Mouse (Mus musculus) thymus, postnatal 0 days (tissue): ENCODE measurements around the gene Gdf7. TPM values are rescaled to one million over a fixed set of nuclear protein-coding genes. Genes with fewer than 3 reads are reported as not detected.

Experiments
- DNase-seq: peaks from one replicate; pipeline ENCODE4 v3.0.0-alpha.2; 2015; ENCODE audit warnings: low spot score
- polyA plus RNA-seq: library from polyadenylated mRNA; unstranded; fragments of >200 nt; fragmentation: Nextera tagmentation; extraction: Ambion mirVana; gene quantifications from 2 replicates; pipeline ENCODE4 v1.2.1, GENCODE M21; 2015

Gene Gdf7
- 0.09 TPM in 1 of 2 replicates, not detected in the other for polyA plus RNA-seq

GRCm38 (mm10) chr12:8301841-8302431 lies at the start of gene Gdf7:
Gene Gdf7 (minus strand): TSS chr12:8301954.
- no peak for DNase-seq

DNA sequence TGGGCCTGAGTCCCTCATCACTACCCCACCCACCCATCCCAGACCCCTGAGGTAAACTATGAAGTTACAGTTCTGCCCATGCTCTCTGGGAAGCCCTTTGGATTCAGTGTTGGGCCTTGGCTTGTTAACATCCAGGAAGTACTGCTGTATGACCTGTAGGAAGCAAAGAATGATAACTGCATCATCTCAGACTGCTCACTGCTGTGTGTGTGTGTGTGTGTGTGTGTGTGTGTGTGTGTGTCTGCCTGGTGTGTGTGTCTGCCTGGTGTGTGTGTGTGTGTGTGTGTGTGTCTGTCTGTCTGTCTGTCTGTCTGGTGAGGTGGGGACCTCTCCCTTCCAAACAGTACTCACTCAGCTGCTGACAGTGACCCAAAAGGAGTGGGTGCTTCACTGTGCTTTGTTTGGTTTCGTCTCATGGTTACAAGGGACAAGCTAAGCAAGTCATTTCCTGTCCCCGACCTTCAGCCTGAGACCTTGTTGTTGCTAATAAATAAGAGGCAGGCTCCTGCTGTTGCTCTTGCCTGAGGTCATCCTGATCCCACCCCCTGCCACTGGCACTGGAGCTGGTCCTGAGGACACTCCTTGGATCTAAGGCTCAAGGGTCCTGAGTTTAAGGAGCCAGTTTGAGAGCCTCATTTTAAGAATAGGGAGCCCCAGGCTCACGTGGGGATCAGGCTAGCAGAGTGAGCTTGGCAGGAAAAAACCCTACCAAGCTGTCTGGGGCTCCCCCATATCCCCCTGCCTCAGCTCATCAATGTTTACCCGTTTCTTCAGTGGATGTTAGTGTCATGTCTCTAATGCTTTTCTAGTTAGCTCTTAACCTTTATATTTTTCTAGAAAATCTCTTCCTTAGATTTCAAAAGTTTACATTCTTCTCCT lies 49.5 kb upstream of the Gdf7 start:
- no peak for DNase-seq

DNA sequence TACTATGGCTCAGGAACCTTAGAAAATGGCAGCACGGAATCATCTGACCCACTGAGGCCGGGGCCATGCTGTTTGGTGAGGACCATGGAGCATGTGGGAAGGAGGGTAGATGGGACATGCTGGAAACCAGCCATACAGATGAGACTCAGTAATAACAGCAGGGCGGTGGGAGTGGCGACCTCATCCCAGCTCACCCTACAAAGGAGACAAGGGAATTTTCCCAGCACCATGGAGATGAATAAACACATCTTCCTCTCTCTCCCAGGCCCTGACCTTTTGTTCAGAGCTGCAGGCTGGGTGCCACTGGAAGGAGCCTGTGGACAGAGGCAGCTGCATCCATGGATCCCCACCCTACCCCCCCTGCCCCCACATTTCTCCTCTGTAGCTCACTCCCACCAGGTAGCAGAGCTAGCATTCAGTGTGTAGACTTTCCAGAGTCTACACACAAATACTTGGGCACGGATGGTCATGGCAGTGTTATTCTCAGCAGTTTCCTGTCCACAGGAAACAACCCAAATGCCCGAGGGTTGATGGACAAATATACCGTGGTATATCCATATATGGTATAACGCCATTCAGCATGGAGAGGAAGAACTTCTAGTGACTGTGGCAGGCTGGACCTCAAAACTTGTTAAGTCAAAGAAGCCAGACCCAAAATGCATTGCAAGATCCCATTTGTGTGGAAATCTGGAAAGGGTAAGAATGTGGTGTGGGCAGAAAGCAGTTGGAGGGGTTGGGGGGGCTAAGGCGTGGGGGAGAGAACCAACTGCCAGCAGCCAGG lies 47.2 kb upstream of the Gdf7 start:
- DNase-seq = no peak

DNA sequence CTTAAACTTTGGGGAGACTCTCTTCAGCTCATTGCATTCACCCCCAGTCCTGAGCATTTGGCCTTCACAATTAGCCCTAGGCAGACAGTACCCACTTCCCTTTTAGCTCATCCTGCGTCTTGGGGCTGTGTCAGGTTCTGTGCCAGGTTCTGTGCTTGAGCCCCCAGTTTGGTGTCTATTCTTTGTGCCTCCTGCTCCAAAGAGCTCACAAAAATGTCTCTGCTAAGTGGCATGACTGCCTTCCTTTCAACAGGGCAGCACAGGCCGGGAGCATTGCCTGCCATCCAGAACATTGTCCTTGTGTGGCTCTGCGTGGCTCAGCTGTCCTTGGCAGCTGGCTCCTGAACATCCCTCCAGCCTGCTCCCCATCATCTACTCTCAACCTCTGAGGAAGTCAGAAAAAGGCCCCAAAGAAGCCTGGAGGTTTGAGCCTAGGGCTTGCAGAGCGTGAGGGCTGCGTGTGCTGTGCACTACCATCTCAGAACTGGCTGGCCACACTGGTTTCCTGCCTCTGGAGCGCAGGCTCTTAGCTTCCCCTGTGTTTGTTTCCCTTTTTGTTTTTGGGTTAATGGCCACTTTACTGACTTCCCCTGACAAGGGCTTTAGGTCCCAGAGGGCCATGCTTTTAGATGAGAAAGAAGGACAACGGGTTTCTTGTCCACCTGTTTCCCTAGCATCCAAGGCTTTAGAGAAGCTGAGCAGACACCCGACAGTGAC lies 46.1 kb upstream of the Gdf7 start:
- DNase-seq = no peak

DNA sequence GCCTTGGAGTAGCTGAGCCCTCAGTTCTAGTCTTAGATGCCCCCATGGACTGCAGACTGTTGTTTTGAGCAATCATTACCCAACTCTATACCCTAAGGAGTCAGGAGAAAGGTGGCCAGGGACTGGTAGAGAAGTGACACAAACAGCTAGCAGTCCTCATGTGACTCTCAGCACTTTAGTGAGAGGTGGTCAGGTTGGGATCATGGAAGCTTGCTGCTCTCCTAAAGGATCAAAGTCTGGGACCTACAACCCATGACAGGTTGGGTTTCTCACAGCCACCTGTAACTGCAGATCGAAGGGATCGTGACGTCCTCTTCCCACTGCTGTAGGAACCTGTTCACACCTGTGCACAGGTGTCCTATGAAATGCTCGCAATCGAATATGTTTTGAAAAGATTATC lies 43.8 kb upstream of the Gdf7 start:
- no peak for DNase-seq

DNA sequence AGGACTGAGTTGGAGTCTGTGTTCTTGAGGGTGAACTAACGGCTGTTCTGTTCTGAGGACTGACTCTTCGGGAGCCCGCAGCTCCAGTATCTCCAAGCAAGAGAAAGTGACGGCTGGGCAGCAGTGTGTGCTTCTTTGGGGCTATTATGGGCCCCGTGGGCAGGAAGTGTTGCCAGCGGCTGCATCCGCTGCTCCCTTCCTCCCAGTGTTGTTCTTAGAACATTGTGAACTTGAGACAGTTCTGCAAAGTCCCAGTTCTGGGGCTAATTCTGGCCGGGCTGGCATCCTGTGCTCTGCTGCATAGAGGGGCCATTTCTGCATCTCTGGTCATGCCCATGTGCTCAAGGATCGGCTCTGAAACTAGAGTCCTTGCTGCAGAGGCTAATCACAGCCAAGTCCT lies 43.1 kb upstream of the Gdf7 start:
- peak; percentile 52 for DNase-seq

DNA sequence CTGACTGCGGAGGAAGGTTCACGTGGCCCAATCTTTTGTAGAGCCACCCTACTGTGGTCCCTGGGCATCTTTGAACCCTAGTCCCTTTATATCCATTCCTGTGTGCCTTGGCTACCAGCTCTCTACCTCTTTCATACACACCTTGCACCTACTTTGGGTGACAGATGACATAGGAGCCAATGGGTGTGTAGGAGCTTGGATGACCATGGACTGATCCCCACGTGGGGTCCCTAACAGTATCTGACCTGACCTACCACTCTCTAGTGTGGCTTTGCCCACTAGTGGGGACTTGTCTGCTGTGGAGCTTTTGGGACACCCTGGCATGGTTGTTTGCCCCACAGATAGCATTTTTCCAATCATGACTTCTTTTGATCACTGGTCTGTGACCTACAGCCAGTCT lies 41.6 kb upstream of the Gdf7 start:
- DNase-seq = no peak

- DNase-seq = no peak
Observed at GRCm38 (mm10) chr12:8341008-8341407, 39.3 kb upstream of the Gdf7 start.

GRCm38 (mm10) chr12:8339591-8340319 lies 38.0 kb upstream of the Gdf7 start:
- no peak for DNase-seq

DNA sequence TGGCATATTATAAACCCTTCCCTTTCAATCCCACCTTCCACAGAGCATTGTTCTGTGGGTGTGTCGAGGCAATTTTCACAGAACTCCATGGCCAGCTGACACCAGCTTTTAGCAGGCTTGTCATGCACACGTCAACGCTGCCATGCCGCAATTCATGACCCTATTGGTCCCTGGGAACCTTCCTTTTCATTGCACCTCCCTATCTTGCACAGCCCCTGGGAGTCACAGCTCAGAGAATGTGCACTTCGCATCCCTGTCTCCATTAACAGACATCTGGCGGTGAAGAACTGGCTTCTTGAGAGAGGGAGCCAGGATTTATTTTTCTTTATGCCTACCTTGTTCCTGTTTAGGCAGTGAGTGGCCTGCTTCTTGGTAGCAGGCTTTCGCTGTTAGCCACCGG lies 37.2 kb upstream of the Gdf7 start:
- no peak for DNase-seq

- no peak for DNase-seq
Observed at GRCm38 (mm10) chr12:8338491-8338890, 36.7 kb upstream of the Gdf7 start.

GRCm38 (mm10) chr12:8337286-8338060 lies 35.7 kb upstream of the Gdf7 start:
- no peak for DNase-seq

GRCm38 (mm10) chr12:8336601-8337285 lies 35.0 kb upstream of the Gdf7 start:
- DNase-seq = no peak

GRCm38 (mm10) chr12:8335503-8335902 lies 33.7 kb upstream of the Gdf7 start:
- no peak for DNase-seq

GRCm38 (mm10) chr12:8334261-8334660 lies 32.5 kb upstream of the Gdf7 start:
- no peak for DNase-seq

DNA sequence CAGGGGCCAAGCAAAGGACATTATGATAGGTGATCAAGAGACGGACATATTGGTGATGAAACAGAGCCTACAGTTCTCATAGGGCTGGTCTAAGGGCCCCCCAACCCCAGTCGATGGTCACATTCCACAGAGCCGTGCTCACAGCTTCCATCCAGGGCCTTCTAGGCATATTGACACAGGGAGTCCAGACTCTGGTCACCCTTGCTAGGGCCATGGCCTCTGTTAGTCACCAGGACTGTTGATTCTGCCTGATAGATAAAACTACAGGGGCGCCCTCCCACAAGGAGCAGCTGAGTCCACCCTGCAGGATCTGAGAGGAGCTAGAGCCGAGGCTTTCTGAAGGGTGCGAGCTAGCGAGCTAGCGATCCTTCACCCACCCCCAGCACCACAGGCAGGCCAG lies 31.9 kb upstream of the Gdf7 start:
- no peak for DNase-seq

DNA sequence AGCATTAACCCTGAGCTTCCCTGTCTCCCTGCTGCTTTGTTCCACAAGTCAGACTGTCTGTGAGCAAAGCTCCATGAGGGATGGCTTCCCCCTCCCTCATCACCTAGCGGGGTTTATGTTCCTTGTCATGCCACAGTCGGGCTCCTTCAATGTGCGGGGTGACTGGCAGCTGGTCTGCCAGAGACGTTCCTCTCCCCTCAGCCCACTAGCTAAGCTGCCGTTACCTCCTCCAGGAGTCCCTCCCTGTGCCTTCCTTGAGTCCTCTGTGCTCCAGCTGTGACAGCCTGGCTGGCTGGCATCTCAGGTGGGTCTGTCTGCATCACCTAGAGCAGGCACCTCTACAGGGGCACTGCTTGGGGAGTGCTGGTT lies 30.4 kb upstream of the Gdf7 start:
- DNase-seq = no peak

GRCm38 (mm10) chr12:8331489-8332173 lies 29.9 kb upstream of the Gdf7 start:
- no peak for DNase-seq

DNA sequence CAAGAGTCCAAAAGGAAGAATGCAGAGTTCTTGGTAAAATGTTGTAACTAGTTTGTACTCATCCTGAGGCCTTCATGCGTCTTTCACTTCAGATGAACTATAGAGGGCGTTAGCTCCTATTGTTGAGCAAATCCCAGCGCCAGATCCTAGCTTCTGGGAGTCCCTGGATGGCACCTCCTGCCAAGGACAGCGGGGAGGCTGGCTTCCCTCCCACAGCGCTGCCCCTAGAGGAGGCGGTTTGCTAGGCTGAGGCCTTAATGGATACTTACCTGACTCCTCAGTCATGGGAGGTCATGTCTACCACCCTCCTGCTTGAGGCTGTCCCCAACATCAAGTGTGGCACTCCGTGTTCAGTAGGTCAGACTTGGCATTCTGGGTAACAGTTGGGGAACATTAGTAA lies 27.5 kb upstream of the Gdf7 start:
- DNase-seq = no peak
